Mouse (Mus musculus): Measurements from ENCODE around the gene Elk1. TPM values are rescaled to one million over a fixed set of nuclear protein-coding genes. Genes with fewer than 3 reads are reported as not detected.
A peak's percentile ranks its signal among the peaks of the same experiment; 100 is the strongest.

Elk1 gene
- polyA plus RNA-seq, 1 experiment from 2014 or later: 2.1 TPM

DNA sequence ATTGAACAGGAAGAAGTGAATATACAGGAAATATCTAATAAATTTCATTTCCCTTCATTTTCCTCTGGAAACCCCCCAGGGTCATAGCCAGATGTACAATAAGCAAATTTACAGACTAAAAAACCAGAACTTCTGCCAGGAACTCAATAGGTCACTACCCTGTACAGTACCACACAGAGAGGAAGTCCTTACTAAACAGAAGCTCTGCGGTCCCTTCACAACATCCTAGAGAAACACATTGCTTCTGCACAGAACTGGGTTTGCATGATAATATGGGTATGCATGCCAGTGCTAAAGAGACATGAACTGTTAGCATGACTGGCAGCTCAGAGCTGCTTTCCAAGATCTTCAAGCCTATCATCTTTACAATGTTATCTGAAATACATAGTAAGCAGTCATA lies 20.5 kb downstream of the Elk1 start:
- no peaks in the 10 kb centered on the region for H3K4me1 ChIP-seq (ENCODE audit: insufficient read depth)
- TF ChIP-seq CTCF (IDR thresholded peaks at IDR 0.05; ENCODE audit: low read depth) (no peak), EP300 (IDR thresholded peaks at IDR 0.05; ENCODE audit: low read depth) (no peak)
- 35% methylated on average over 1 of the region's 1 CpGs for WGBS (ENCODE audit: insufficient replicate concordance)
- no peaks in the 10 kb centered on the region; the same call in 1 of the 2 replicates for H3K36me3 ChIP-seq (replicated peaks; ENCODE audit: insufficient read depth, low read length)
- ATAC-seq (0 out of 2 replicates have a peak, but pooled peaks have one; percentile 35), DNase-seq (no peak)
- H3K27ac ChIP-seq (ENCODE audit: low read depth): no peak overlapping the region
- no peaks in the 10 kb centered on the region for H3K27me3 ChIP-seq (ENCODE audit: insufficient read depth, low read length)
- 0 out of 2 replicates have a peak overlapping the region, but pooled peaks have one; percentile 17 for H3K4me3 ChIP-seq (ENCODE audit: low read depth, low read length)
- H3K9ac ChIP-seq (replicated peaks): no peak overlapping the region
- no peak overlapping the region; the same call in 1 of the 2 replicates for H3K4me2 ChIP-seq (ENCODE audit: low read depth, low read length)
- H3K9me3 ChIP-seq (ENCODE audit: low read length): no peaks in the 10 kb centered on the region

DNA sequence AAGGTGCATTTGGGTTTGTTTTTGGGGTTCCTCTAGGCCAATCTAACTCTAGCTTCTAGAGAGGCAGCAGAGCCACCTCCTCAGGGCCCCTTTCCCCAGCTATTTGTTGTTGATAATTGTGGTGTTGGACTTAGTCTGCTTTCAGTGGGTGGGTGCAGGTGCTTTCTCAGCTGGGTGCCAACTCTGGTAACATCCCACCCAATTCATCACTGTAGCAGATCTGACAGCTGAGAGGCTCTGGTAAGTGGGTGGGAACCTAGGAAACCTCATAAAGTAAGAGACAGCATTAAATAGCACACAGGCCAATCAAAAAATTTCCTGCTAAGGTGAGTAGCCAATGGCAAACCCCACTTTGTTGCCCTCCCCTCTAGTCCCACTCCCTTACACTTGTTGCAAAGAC lies 25.4 kb downstream of the Elk1 start:
- DNase-seq: no peak
- Histone ChIP-seq H3K27me3 (ENCODE audit: insufficient read depth, low read length) (peaks cover 13% of the 10 kb centered on the region), H3K4me2 (ENCODE audit: low read depth, low read length) (no peak overlapping the region), H3K4me3 (ENCODE audit: low read depth, low read length) (no peak overlapping the region), H3K4me1 (ENCODE audit: insufficient read depth) (0 out of 2 replicates have a peak, but pooled peaks cover 4% of the 10 kb centered on the region), H3K9me3 (ENCODE audit: low read length) (no peaks in the 10 kb centered on the region), H3K27ac (ENCODE audit: low read depth) (no peak overlapping the region), H3K36me3 (replicated peaks; ENCODE audit: insufficient read depth, low read length) (no peaks in the 10 kb centered on the region; the same call in 1 of the 2 replicates), H3K9ac (replicated peaks) (no peak overlapping the region)
- ATAC-seq: no peak
- TF ChIP-seq EP300 (IDR thresholded peaks at IDR 0.05; ENCODE audit: low read depth) (no peak), CTCF (IDR thresholded peaks at IDR 0.05; ENCODE audit: low read depth) (no peak)

DNA sequence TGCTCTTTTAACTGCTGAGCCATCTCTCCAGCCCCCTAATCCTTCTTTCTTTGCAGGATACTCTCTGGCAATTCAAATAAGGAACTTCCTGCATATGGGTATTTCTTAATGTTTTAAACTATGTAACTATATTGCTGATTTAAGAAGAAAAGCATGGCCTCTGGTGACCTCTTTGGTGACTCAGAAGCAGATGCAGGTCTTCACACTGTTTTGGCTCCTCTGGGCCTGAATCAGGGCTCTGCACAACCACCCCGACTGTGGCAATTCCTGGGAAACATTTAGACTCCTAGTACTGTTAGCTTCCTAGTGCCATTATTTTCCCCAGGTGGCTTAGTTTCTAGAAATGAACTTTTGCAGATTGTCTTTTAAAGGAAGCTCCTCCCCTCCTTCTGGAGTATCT lies 26.9 kb downstream of the Elk1 start:
- ATAC-seq (no peak), DNase-seq (no peak)
- no peak overlapping the region for H3K4me2 ChIP-seq (ENCODE audit: low read depth, low read length)
- peaks cover 21% of the 10 kb centered on the region for H3K27me3 ChIP-seq (ENCODE audit: insufficient read depth, low read length)
- no peak overlapping the region for H3K4me3 ChIP-seq (ENCODE audit: low read depth, low read length)
- no peaks in the 10 kb centered on the region for H3K36me3 ChIP-seq (replicated peaks; ENCODE audit: insufficient read depth, low read length)
- no peak overlapping the region for H3K9ac ChIP-seq (replicated peaks)
- WGBS (ENCODE audit: insufficient replicate concordance): 65% methylated on average over 1 of the region's 1 CpGs
- no peak overlapping the region for H3K27ac ChIP-seq (ENCODE audit: low read depth)
- H3K9me3 ChIP-seq (ENCODE audit: low read length): no peaks in the 10 kb centered on the region
- H3K4me1 ChIP-seq (ENCODE audit: insufficient read depth): 0 out of 2 replicates have a peak, but pooled peaks cover 4% of the 10 kb centered on the region
- TF ChIP-seq EP300 (IDR thresholded peaks at IDR 0.05; ENCODE audit: low read depth) (no peak), CTCF (IDR thresholded peaks at IDR 0.05; ENCODE audit: low read depth) (no peak)

DNA sequence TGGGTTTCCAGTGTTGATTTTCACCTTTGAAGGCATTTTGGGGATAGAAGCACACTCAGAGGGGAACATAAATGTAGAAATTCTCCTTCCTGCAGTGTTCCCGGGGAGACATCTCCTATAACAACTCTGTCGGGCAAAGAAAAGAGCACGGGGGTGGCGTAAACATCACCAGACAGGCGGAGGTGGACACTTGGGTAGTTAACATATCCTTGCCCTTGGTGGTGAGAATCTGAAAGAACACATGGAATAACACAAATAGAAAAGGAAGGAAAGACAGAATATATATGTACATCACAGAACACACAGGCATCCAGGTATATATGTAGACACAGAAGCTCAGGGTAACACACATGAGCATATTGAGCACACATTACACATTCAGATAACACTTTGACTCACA lies 29.0 kb downstream of the Elk1 start:
- Histone ChIP-seq H3K27me3 (ENCODE audit: insufficient read depth, low read length) (peaks cover 24% of the 10 kb centered on the region), H3K9ac (replicated peaks) (no peak overlapping the region), H3K4me1 (ENCODE audit: insufficient read depth) (0 out of 2 replicates have a peak, but pooled peaks cover 4% of the 10 kb centered on the region), H3K36me3 (replicated peaks; ENCODE audit: insufficient read depth, low read length) (no peaks in the 10 kb centered on the region), H3K9me3 (ENCODE audit: low read length) (no peaks in the 10 kb centered on the region), H3K27ac (ENCODE audit: low read depth) (no peak overlapping the region), H3K4me3 (ENCODE audit: low read depth, low read length) (no peak overlapping the region), H3K4me2 (ENCODE audit: low read depth, low read length) (no peak overlapping the region)
- ATAC-seq: no peak
- WGBS (ENCODE audit: insufficient replicate concordance): 45% methylated on average over 5 of the region's 5 CpGs
- no peak for TF ChIP-seq CTCF (IDR thresholded peaks at IDR 0.05; ENCODE audit: low read depth)
- TF ChIP-seq EP300 (IDR thresholded peaks at IDR 0.05; ENCODE audit: low read depth): no peak
- DNase-seq: no peak

DNA sequence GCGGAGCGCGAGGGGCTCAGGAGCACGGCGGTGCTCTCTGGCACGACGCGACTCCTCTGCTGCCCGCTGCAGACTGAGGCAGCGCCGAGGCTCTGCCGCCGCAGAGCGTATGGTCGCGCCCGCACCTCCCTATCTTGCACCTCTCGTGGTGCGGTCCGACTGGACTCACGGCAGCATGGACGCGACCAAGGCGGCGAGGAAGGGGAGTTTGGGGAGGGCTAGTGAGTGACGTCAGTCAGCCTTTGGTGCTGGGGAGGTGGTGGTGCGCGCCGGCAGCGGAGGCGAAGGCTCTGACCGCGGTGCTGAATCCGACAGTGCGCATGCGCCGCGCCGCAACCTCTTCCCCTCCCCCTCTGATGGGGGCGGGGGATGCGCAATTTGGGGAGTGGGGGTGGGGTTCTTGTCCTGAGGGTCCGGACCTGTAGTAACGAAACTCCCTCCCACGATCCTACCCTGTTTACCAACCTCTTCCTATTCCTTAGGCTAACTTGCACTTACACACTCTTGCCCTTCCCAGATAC lies 29.5 kb downstream of the Elk1 start, which contains the start of gene Syn1:
Syn1 (minus strand) TSS at position 161 of the 521 bp plus-strand sequence.
- Histone ChIP-seq H3K9ac (replicated peaks) (no peak within 1 kb of the TSS), H3K27ac (ENCODE audit: low read depth) (no peak within 1 kb of the TSS)
- 17% methylated on average over 18 of the region's 44 CpGs for WGBS (ENCODE audit: insufficient replicate concordance)

DNA sequence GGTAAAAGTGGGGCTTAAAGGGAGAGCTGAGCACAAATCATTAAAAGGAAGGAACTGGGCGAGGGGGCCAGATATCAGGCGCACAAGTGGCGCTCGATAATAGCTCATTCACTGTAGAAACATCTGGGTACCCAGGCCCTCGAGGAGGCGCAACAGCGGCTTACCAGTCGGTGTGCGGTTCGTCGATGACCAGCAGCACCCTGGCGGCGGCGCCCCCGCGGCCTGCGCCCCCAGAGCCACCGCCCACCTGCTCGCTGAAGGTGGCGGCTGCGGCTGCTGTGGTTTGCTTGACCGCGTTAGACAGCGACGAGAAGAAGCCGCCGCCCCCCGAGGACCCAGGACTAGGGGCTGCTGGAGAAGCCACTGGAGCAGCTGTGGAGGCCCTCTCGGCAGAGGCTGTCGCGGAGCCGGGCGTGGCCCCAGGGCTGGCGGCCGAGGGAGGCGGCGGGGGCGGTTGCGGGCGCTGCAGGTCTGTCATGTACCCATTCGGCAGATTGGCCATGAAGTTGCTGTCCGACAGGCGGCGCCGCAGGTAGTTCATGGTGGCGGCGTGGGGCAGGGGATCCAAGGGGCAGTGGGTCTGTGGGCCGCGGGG lies 30.1 kb downstream of the Elk1 start:
- ATAC-seq: peak; percentile 23; the same call in 1 of the 2 replicates
- peaks cover 24% of the 10 kb centered on the region for H3K27me3 ChIP-seq (ENCODE audit: insufficient read depth, low read length)
- no peak overlapping the region for H3K9ac ChIP-seq (replicated peaks)
- H3K4me1 ChIP-seq (ENCODE audit: insufficient read depth): 0 out of 2 replicates have a peak, but pooled peaks cover 4% of the 10 kb centered on the region
- no peak for DNase-seq
- WGBS (ENCODE audit: insufficient replicate concordance): 15% methylated on average over 43 of the region's 49 CpGs
- H3K36me3 ChIP-seq (replicated peaks; ENCODE audit: insufficient read depth, low read length): no peaks in the 10 kb centered on the region
- H3K9me3 ChIP-seq (ENCODE audit: low read length): no peaks in the 10 kb centered on the region
- H3K4me3 ChIP-seq (ENCODE audit: low read depth, low read length): peak overlapping the region; percentile 40
- peak overlapping the region; percentile 69 for H3K4me2 ChIP-seq (ENCODE audit: low read depth, low read length)
- H3K27ac ChIP-seq (ENCODE audit: low read depth): no peak overlapping the region
- no peak for TF ChIP-seq CTCF (IDR thresholded peaks at IDR 0.05; ENCODE audit: low read depth)

More for the DNA sequence above, 29.5 kb downstream of the Elk1 start, which contains the start of gene Syn1:
- DNase-seq (peak; percentile 70), ATAC-seq (peak; percentile 90)
- peaks cover 24% of the 10 kb centered on the region for H3K27me3 ChIP-seq (ENCODE audit: insufficient read depth, low read length)
- peak within 1 kb of the TSS; percentile 40 for H3K4me3 ChIP-seq (ENCODE audit: low read depth, low read length)
- no peaks in the 10 kb centered on the region for H3K9me3 ChIP-seq (ENCODE audit: low read length)
- no peak for TF ChIP-seq EP300 (IDR thresholded peaks at IDR 0.05; ENCODE audit: low read depth)
- peak within 1 kb of the TSS; percentile 69 for H3K4me2 ChIP-seq (ENCODE audit: low read depth, low read length)
- no peaks in the 10 kb centered on the region for H3K36me3 ChIP-seq (replicated peaks; ENCODE audit: insufficient read depth, low read length)
- H3K4me1 ChIP-seq (ENCODE audit: insufficient read depth): 0 out of 2 replicates have a peak, but pooled peaks cover 4% of the 10 kb centered on the region

Measured in liver, postnatal 0 days (tissue).